ENCODE assay signal across 14 mouse cellular contexts in the genomic region with DNA sequence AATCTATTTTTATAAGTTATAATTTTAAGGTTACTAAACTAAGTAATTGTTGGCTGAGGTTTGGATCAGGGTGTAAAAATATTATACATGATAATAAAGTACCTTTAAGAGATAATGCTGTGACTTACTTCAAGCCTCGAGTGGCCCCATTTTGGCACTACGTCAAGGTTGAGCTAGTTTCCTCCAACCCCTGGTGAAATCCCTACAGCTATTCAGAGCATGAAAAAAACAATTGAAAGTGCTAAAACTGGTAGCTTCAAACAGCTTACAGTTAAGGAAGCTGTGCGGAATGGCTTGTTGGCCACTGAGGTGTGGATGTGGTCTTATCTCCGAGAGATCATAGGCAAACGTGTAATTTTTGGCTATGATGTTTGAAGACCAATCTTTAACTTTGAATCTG.
"Had no signal": no experiment of that assay in that cellular context is flagged by ENCODE, and none has a peak within 500 bp of the region (broad histone marks: within the 10 kb centered on the region; RNA-seq: fewer than 3 reads in every experiment).

No protein-coding gene starts in this region.

- H3K27ac ChIP-seq: midbrain, embryonic 10.5 days; midbrain, embryonic 12.5 days; neural tube, embryonic 12.5 days had no signal

- H3K4me3 ChIP-seq: midbrain, embryonic 10.5 days; midbrain, embryonic 12.5 days; myocyte; neural tube, embryonic 12.5 days had no signal

- H3K9ac ChIP-seq: lung, embryonic 14.5 days; midbrain, embryonic 12.5 days; neural tube, embryonic 12.5 days had no signal

- DNase-seq: lung, adult 18-20 months; lung, embryonic 14.5 days; lung, postnatal 10 days; lung, postnatal 4 days; midbrain, embryonic 14.5 days; right cerebral cortex, postnatal 14 days; thymus, adult 18-20 months; thymus, postnatal 14 days; thymus, postnatal 36 days had no signal

- H3K9me3 ChIP-seq: midbrain, embryonic 10.5 days; midbrain, embryonic 12.5 days; neural tube, embryonic 12.5 days had no signal

- H3K27me3 ChIP-seq: midbrain, embryonic 12.5 days; neural tube, embryonic 12.5 days had no signal

- H3K4me1 ChIP-seq: midbrain, embryonic 10.5 days; midbrain, embryonic 12.5 days; neural tube, embryonic 12.5 days had no signal

- ATAC-seq: midbrain, embryonic 16.5 days had no signal

- H3K4me2 ChIP-seq: lung, embryonic 14.5 days; midbrain, embryonic 12.5 days; neural tube, embryonic 12.5 days had no signal
